Mouse (Mus musculus): ENCODE data around the gene Olfr288. TPM values are rescaled to one million over a fixed set of nuclear protein-coding genes. Genes with fewer than 3 reads are reported as not detected.
A peak's percentile ranks its signal among the peaks of the same experiment; 100 is the strongest.

Olfr288 gene
- polyA plus RNA-seq, 2 experiments, result not detected

GRCm38 (mm10) chr15:98166963-98167644 is 28.2 kb downstream of the Olfr288 start, which contains the start of gene Ccdc184:
TSS of gene Ccdc184 (plus strand) at chr15:98167158.
- peak; percentile 12; the same call in 1 of the 2 replicates for ATAC-seq (ENCODE audit: low FRiP score, low read depth)
- H3K27me3 ChIP-seq (ENCODE audit: control insufficient read depth, insufficient read depth, low read length), result peaks cover 58% of the 10 kb centered on the region

GRCm38 (mm10) chr15:98165525-98165924 is 29.8 kb downstream of the Olfr288 start, which contains the start of gene Asb8:
TSS of gene Asb8 (minus strand) at chr15:98165625.
- Histone ChIP-seq H3K4me1 (ENCODE audit: control insufficient read depth, insufficient read depth, low read length) (no peaks in the 10 kb centered on the region; the same call in 1 of the 2 replicates), H3K4me2 (replicated peaks; ENCODE audit: low read depth, low read length, severe bottlenecking) (no peak within 1 kb of the TSS), H3K9me3 (ENCODE audit: control insufficient read depth, low read length) (no peaks in the 10 kb centered on the region), H3K27ac (replicated peaks; ENCODE audit: low read depth, low read length) (no peak within 1 kb of the TSS), H3K4me3 (replicated peaks; ENCODE audit: low read length) (no peak within 1 kb of the TSS), H3K36me3 (ENCODE audit: control insufficient read depth, insufficient read depth, low read length) (no peaks in the 10 kb centered on the region), H3K9ac (ENCODE audit: low read depth, low read length, severe bottlenecking) (no peak within 1 kb of the TSS), H3K27me3 (ENCODE audit: control insufficient read depth, insufficient read depth, low read length) (peaks cover 45% of the 10 kb centered on the region)
- ATAC-seq (ENCODE audit: low FRiP score, low read depth) (no peak), DNase-seq (ENCODE audit: low spot score) (no peak)
- WGBS, result 84% methylated on average over 5 of the region's 5 CpGs
- TF ChIP-seq POLR2A (IDR thresholded peaks at IDR 0.05; ENCODE audit: borderline replicate concordance, extremely low read depth, insufficient read depth, insufficient read length), result no peak

More at GRCm38 (mm10) chr15:98166963-98167644, 28.2 kb downstream of the Olfr288 start, which contains the start of gene Ccdc184:
- 2% methylated on average over 18 of the region's 18 CpGs for WGBS
- no peaks in the 10 kb centered on the region for H3K9me3 ChIP-seq (ENCODE audit: control insufficient read depth, low read length)
- H3K9ac ChIP-seq (ENCODE audit: low read depth, low read length, severe bottlenecking), result no peak within 1 kb of the TSS
- peak within 1 kb of the TSS; percentile 76 for H3K4me2 ChIP-seq (replicated peaks; ENCODE audit: low read depth, low read length, severe bottlenecking)
- peak within 1 kb of the TSS; percentile 45 for H3K4me3 ChIP-seq (replicated peaks; ENCODE audit: low read length)
- no peak for DNase-seq (ENCODE audit: low spot score)
- TF ChIP-seq POLR2A (IDR thresholded peaks at IDR 0.05; ENCODE audit: borderline replicate concordance, extremely low read depth, insufficient read depth, insufficient read length), result no peak
- no peaks in the 10 kb centered on the region; the same call in 1 of the 2 replicates for H3K4me1 ChIP-seq (ENCODE audit: control insufficient read depth, insufficient read depth, low read length)
- no peaks in the 10 kb centered on the region for H3K36me3 ChIP-seq (ENCODE audit: control insufficient read depth, insufficient read depth, low read length)
- no peak within 1 kb of the TSS for H3K27ac ChIP-seq (replicated peaks; ENCODE audit: low read depth, low read length)

DNA sequence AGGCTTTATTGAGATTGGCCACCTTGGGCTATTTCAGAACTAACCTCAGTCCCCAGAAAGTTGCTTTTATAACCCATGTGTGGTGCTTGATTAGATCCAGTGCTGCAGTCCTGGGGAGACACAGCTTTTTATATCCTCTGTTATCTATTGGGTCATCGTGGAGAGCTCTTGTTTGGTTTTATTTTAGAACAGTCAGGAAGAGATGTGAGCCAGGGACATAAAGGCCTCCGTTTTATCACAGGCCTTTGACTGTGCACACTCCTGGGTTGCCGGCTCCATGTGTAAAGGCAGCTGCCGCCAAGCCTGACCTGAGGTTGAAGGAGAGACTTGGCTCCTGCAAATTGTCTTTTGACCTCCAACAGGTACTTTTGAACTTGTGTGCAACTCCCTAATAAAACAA is 32.8 kb downstream of the Olfr288 start:
- Histone ChIP-seq H3K4me1 (ENCODE audit: control insufficient read depth, insufficient read depth, low read length) (no peaks in the 10 kb centered on the region), H3K9ac (ENCODE audit: low read depth, low read length, severe bottlenecking) (no peak overlapping the region), H3K27me3 (ENCODE audit: control insufficient read depth, insufficient read depth, low read length) (peaks cover 16% of the 10 kb centered on the region), H3K36me3 (ENCODE audit: control insufficient read depth, insufficient read depth, low read length) (no peaks in the 10 kb centered on the region), H3K9me3 (ENCODE audit: control insufficient read depth, low read length) (no peaks in the 10 kb centered on the region), H3K27ac (replicated peaks; ENCODE audit: low read depth, low read length) (no peak overlapping the region), H3K4me2 (replicated peaks; ENCODE audit: low read depth, low read length, severe bottlenecking) (no peak overlapping the region), H3K4me3 (replicated peaks; ENCODE audit: low read length) (no peak overlapping the region)
- no peak for TF ChIP-seq POLR2A (IDR thresholded peaks at IDR 0.05; ENCODE audit: borderline replicate concordance, extremely low read depth, insufficient read depth, insufficient read length)
- DNase-seq (ENCODE audit: low spot score) (no peak), ATAC-seq (ENCODE audit: low FRiP score, low read depth) (no peak; the same call in 1 of the 2 replicates)
- 50% methylated on average over 4 of the region's 4 CpGs for WGBS

DNA sequence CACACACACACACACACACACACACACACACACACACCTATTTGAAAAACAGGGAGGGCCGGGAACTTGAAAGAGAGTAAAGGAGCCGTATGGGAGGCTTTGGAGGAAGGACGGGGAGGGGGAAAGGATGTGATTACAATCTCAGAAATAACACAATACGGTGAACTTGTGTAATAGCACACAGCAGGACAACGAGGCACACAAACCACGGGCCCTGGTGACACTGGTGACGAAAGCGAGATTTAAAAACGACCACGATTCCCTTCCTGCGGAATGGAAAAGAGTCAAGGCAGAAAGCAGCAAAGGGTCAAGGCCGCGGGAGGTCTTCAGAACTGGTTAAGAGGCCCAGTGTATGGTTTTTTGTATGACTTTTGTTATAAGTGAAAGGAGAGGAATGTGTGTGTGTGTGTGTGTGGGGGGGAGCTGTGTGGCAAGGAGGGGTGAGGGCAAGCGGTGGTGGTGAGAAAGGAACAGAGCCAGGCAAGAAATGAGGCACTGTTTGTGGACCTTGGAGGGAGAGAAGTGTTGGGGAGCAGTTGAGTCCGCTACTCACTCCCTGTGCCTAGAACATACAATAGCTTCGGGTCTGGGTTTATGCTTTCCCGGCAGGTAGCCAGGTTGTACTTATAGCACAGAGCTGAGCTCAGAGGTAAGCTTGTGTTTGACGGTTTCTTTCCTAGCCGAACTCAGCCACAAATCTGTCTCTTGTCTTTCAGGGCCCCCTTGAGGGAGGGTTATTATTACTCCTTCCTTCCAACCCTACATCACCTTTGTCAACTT is 34.1 kb downstream of the Olfr288 start:
- H3K4me1 ChIP-seq (ENCODE audit: control insufficient read depth, insufficient read depth, low read length), result no peaks in the 10 kb centered on the region
- DNase-seq (ENCODE audit: low spot score), result no peak
- no peak overlapping the region for H3K27ac ChIP-seq (replicated peaks; ENCODE audit: low read depth, low read length)
- no peak for ATAC-seq (ENCODE audit: low FRiP score, low read depth)
- H3K9me3 ChIP-seq (ENCODE audit: control insufficient read depth, low read length), result no peaks in the 10 kb centered on the region
- no peaks in the 10 kb centered on the region for H3K36me3 ChIP-seq (ENCODE audit: control insufficient read depth, insufficient read depth, low read length)
- no peak overlapping the region for H3K9ac ChIP-seq (ENCODE audit: low read depth, low read length, severe bottlenecking)
- peaks cover 4% of the 10 kb centered on the region; the same call in 1 of the 2 replicates for H3K27me3 ChIP-seq (ENCODE audit: control insufficient read depth, insufficient read depth, low read length)
- no peak for TF ChIP-seq POLR2A (IDR thresholded peaks at IDR 0.05; ENCODE audit: borderline replicate concordance, extremely low read depth, insufficient read depth, insufficient read length)
- H3K4me3 ChIP-seq (replicated peaks; ENCODE audit: low read length), result no peak overlapping the region
- WGBS, result 73% methylated on average over 19 of the region's 19 CpGs
- H3K4me2 ChIP-seq (replicated peaks; ENCODE audit: low read depth, low read length, severe bottlenecking), result no peak overlapping the region

- Histone ChIP-seq H3K27ac (replicated peaks; ENCODE audit: low read depth, low read length) (no peak overlapping the region), H3K9me3 (ENCODE audit: control insufficient read depth, low read length) (no peaks in the 10 kb centered on the region), H3K36me3 (ENCODE audit: control insufficient read depth, insufficient read depth, low read length) (no peaks in the 10 kb centered on the region), H3K27me3 (ENCODE audit: control insufficient read depth, insufficient read depth, low read length) (no peaks in the 10 kb centered on the region), H3K4me2 (replicated peaks; ENCODE audit: low read depth, low read length, severe bottlenecking) (no peak overlapping the region), H3K4me3 (replicated peaks; ENCODE audit: low read length) (no peak overlapping the region), H3K4me1 (ENCODE audit: control insufficient read depth, insufficient read depth, low read length) (no peaks in the 10 kb centered on the region), H3K9ac (ENCODE audit: low read depth, low read length, severe bottlenecking) (no peak overlapping the region)
- TF ChIP-seq POLR2A (IDR thresholded peaks at IDR 0.05; ENCODE audit: borderline replicate concordance, extremely low read depth, insufficient read depth, insufficient read length), result no peak
- no peak for DNase-seq (ENCODE audit: low spot score)
- 57% methylated on average over 1 of the region's 1 CpGs for WGBS
- ATAC-seq (ENCODE audit: low FRiP score, low read depth), result no peak
These were observed 38.1 kb downstream of the Olfr288 start for GRCm38 (mm10) chr15:98157253-98157652.

All from limb, embryonic 14.5 days (tissue).